Mouse (Mus musculus) embryo, embryonic 9.5 days (tissue): Measurements from ENCODE around the gene Olfr646.

Experiments used
- DNase-seq: peaks from one replicate; pipeline ENCODE4 v3.0.0-alpha.2; 2017; ENCODE audit errors: extremely low spot score

Olfr646 gene

GRCm38 (mm10) chr7:104104757-104104972 is at the start of gene Olfr646:
Olfr646 (plus strand) TSS chr7:104104873.
- DNase-seq = no peak

DNA sequence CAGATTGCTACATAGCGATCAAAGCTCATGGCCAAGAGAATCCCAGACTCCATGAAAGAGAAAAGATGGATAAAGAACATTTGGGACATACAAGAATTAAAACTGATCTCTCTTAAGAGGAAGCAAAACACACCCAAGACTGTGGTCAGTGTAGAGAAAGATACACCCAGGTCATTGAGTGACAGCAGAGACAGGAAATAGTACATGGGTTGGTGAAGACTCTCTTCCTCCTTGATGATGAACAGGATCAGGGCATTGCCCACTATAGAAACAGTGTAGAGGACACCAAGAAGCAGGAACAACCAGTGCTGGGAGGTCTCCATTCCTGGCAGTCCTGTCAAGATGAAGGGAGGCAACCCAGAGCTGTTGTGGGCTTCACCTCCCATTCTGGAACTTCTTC is 45.5 kb upstream of the Olfr646 start:
- DNase-seq = no peak

GRCm38 (mm10) chr7:104061345-104061744 is 43.3 kb upstream of the Olfr646 start, which contains the start of gene 4930516K23Rik:
4930516K23Rik (minus strand) TSS chr7:104061445.
- no peak for DNase-seq

GRCm38 (mm10) chr7:104071769-104072168 is 32.9 kb upstream of the Olfr646 start, which contains the start of gene Olfr644:
Olfr644 (minus strand) TSS chr7:104071869.
- DNase-seq = no peak

DNA sequence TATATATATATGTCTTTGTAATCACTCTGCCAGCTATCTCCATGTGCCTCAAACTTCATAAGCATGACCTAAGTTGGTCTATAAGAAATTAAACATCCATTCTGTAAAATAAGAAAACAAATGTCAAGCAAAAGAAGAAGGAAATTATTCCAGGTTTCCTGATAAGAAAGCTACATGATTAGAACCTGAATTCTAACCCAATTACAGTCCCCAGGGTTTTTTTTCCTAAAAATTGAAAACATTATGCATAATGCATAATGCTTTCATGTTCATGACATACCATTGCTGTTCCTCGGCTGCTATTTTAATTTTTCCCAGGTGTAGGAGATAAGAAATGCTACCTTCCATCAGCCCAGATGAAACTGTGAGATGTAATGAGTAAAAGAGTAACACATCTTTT is 19.3 kb upstream of the Olfr646 start, which contains the start of gene Olfr645:
Gene Olfr645, minus strand, starts transcription at position 101 of the 400 bp plus-strand sequence.
- no peak for DNase-seq

GRCm38 (mm10) chr7:104103913-104104756 is 538 bp upstream of the Olfr646 start:
- DNase-seq = no peak

GRCm38 (mm10) chr7:104129726-104130125 is 25.1 kb downstream of the Olfr646 start, which contains the start of gene Ubqln5:
Ubqln5 (minus strand) TSS chr7:104129826.
- no peak for DNase-seq

GRCm38 (mm10) chr7:104137305-104137704 is 32.6 kb downstream of the Olfr646 start, which contains the start of gene Olfr643:
Olfr643 (minus strand) TSS chr7:104137405.
- no peak for DNase-seq

DNA sequence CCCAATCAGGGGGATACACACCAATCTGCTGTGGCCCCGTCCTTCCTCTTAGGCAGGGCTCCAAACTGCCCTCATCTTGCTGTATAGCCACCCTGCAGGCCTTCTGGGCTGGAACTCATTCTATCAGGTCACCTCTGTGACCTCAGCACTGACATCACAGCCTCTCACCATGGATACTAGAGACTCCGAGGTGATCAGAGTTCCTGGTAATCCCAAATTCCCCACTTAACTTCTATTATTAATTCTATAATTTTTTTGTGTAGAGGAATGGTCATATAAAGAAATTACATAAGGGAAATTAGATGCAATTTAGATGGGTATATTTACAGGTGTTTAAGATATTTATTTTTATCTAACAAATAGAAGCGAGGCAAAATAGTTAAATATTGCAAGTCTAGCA is 38.5 kb downstream of the Olfr646 start, which contains the start of gene Ubqln3:
Gene Ubqln3, minus strand, starts transcription at position 101 of the 400 bp plus-strand sequence.
- DNase-seq = no peak

- DNase-seq = no peak
Observed at GRCm38 (mm10) chr7:104150456-104150855, 45.8 kb downstream of the Olfr646 start, which contains the start of gene Ubqlnl. Ubqlnl (minus strand) TSS chr7:104150556.
